Mouse (Mus musculus) heart, postnatal 0 days (tissue): ENCODE measurements around the gene Slc30a5. TPM values are rescaled to one million over a fixed set of nuclear protein-coding genes. Genes with fewer than 3 reads are reported as not detected.

Source experiments
- ATAC-seq: fragments of 200-750 bp; cut with Nextera tagmentation; 2 replicates; pipeline ENCODE4 v1.8.0; 2017; ENCODE audit warnings: low read depth, moderate number of reproducible peaks, moderate library complexity; ENCODE audit not compliant: insufficient read depth
- DNase-seq: peaks from one replicate; pipeline ENCODE4 v3.0.0-alpha.2; 2016; ENCODE audit warnings: low spot score
- H3K27ac ChIP-seq: fragments of 300-500 bp; sonication (generic); 2 replicates; pipeline ENCODE4 v1.5.1; 2014; ENCODE audit warnings: low read depth, mild to moderate bottlenecking
- H3K27me3 ChIP-seq: fragments of 300-500 bp; sonication (generic); 2 replicates; pipeline ENCODE4 v1.6.1; 2014; ENCODE audit warnings: low read length, mixed read lengths; ENCODE audit not compliant: control insufficient read depth, insufficient read depth
- H3K36me3 ChIP-seq: fragments of 300-500 bp; sonication (generic); replicated peaks from 2 replicates; pipeline ENCODE4 v1.6.1; 2014; ENCODE audit warnings: low read length, mixed read lengths; ENCODE audit not compliant: control insufficient read depth, insufficient read depth
- H3K4me1 ChIP-seq: fragments of 300-500 bp; sonication (generic); 2 replicates; pipeline ENCODE4 v1.6.1; 2014; ENCODE audit warnings: antibody characterized with exemption; ENCODE audit not compliant: control insufficient read depth, insufficient read depth
- H3K4me2 ChIP-seq: fragments of 300-500 bp; sonication (generic); 2 replicates; pipeline ENCODE4 v1.6.1; 2014; ENCODE audit warnings: low read depth, mild to moderate bottlenecking, low read length, moderate library complexity
- H3K4me3 ChIP-seq: fragments of 300-500 bp; sonication (generic); 2 replicates; pipeline ENCODE4 v1.5.1; 2014; ENCODE audit warnings: low read depth, low read length
- H3K9ac ChIP-seq: fragments of 300-500 bp; sonication (generic); replicated peaks from 2 replicates; pipeline ENCODE4 v1.6.1; 2014; ENCODE audit warnings: low read depth, low read length, mixed read lengths
- H3K9me3 ChIP-seq: fragments of 300-500 bp; sonication (generic); replicated peaks from 2 replicates; pipeline ENCODE4 v1.6.1; 2016; ENCODE audit warnings: low read length; ENCODE audit not compliant: control insufficient read depth
- CTCF ChIP-seq: IDR thresholded peaks from 2 replicates; pipeline ENCODE4 v1.5.1; 2016; ENCODE audit warnings: antibody characterized with exemption, control low read depth, low read depth
- EP300 ChIP-seq: IDR thresholded peaks from 2 replicates; pipeline ENCODE4 v1.6.1; 2016; ENCODE audit warnings: antibody characterized with exemption, low read depth
- WGBS: fragments of 180-500 bp; shearing (Covaris S2); extraction: QIAGEN DNeasy Blood & Tissue Kit; methylation state at CpG from one replicate; pipeline ENCODE4 v1.1.7; 2014; 5-methylcytosine and 5-hydroxymethylcytosine counted together
- polyA plus RNA-seq: library from polyadenylated mRNA; unstranded; fragments of >200 nt; fragmentation: Nextera tagmentation; extraction: Ambion mirVana; gene quantifications from 2 replicates; pipeline ENCODE4 v1.2.1, GENCODE M21; 2015
- total RNA-seq: library from RNA; depleted of rRNA; stranded (reverse); fragments of >200 nt; gene quantifications from 2 replicates; pipeline ENCODE4 v1.2.3, GENCODE M21; 2014; ENCODE audit warnings: low replicate concordance; rRNA removed

Slc30a5 gene
- total and polyA plus RNA-seq, 2 experiments from 2014 or later = 21.1 to 46.0 TPM

- H3K36me3 ChIP-seq = peaks cover 8% of the 10 kb centered on the region; the same call in 1 of the 2 replicates
- H3K27ac ChIP-seq = no peak overlapping the region
- TF ChIP-seq CTCF = no peak
- no peak for TF ChIP-seq EP300
- no peak for ATAC-seq
- H3K4me3 ChIP-seq = peak overlapping the region; percentile 64
- H3K4me2 ChIP-seq = peak overlapping the region; percentile 85
- H3K9ac ChIP-seq = no peak overlapping the region; the same call in 1 of the 2 replicates
- H3K9me3 ChIP-seq = no peaks in the 10 kb centered on the region
- no peak for DNase-seq
- no peaks in the 10 kb centered on the region for H3K27me3 ChIP-seq
- H3K4me1 ChIP-seq = peaks cover 4% of the 10 kb centered on the region; the same call in 1 of the 2 replicates
Observed at GRCm38 (mm10) chr13:100774704-100775103, 58.5 kb downstream of the Slc30a5 start.

- H3K9me3 ChIP-seq = no peaks in the 10 kb centered on the region
- TF ChIP-seq EP300 (no peak), CTCF (no peak)
- H3K4me1 ChIP-seq = no peaks in the 10 kb centered on the region
- no peak overlapping the region for H3K4me3 ChIP-seq
- no peak overlapping the region for H3K9ac ChIP-seq
- no peak overlapping the region for H3K4me2 ChIP-seq
- ATAC-seq (no peak), DNase-seq (no peak)
- WGBS = 39% methylated on average over 2 of the region's 2 CpGs
- no peaks in the 10 kb centered on the region for H3K27me3 ChIP-seq
- H3K27ac ChIP-seq = no peak overlapping the region
- no peaks in the 10 kb centered on the region; the same call in 1 of the 2 replicates for H3K36me3 ChIP-seq
Observed at GRCm38 (mm10) chr13:100755329-100755728, 77.9 kb downstream of the Slc30a5 start.

GRCm38 (mm10) chr13:100754186-100754585 lies 79.0 kb downstream of the Slc30a5 start:
- H3K27me3 ChIP-seq = no peaks in the 10 kb centered on the region
- no peak for DNase-seq
- H3K4me3 ChIP-seq = no peak overlapping the region
- no peak for ATAC-seq
- 64% methylated on average over 4 of the region's 4 CpGs for WGBS
- no peak overlapping the region for H3K27ac ChIP-seq
- H3K4me2 ChIP-seq = no peak overlapping the region
- no peaks in the 10 kb centered on the region for H3K4me1 ChIP-seq
- no peaks in the 10 kb centered on the region for H3K36me3 ChIP-seq
- no peak for TF ChIP-seq CTCF
- no peak for TF ChIP-seq EP300
- no peaks in the 10 kb centered on the region for H3K9me3 ChIP-seq
- H3K9ac ChIP-seq = no peak overlapping the region

DNA sequence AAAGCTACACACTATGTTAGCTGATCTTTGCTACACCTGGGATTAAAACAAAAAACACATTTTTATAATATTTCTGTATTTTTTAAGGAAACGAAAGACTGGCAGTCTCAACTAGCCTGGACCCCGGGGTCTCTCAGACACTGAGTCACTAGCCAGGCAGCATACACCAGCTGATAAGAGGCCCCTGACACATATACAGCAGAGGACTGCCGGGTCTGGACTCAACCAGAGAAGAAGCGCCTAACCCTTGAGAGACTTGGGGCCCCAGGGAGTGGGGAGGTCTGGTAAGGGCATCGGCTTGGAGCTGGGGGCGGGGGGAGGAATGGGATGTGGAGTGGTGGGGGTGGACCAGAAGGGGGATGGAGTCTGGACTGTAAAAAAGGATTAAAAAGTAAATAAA lies 80.2 kb downstream of the Slc30a5 start:
- Histone ChIP-seq H3K4me3 (no peak overlapping the region), H3K36me3 (no peaks in the 10 kb centered on the region), H3K9ac (no peak overlapping the region), H3K4me2 (no peak overlapping the region), H3K27ac (no peak overlapping the region), H3K27me3 (no peaks in the 10 kb centered on the region), H3K4me1 (no peaks in the 10 kb centered on the region), H3K9me3 (no peaks in the 10 kb centered on the region)
- WGBS = 55% methylated on average over 6 of the region's 6 CpGs
- no peak for DNase-seq
- no peak for ATAC-seq
- TF ChIP-seq CTCF = no peak
- TF ChIP-seq EP300 = no peak

Other genes starting within 250 kb of the Slc30a5 start
- gene Marveld2, start 216.5 kb downstream of the Slc30a5 start, total RNA-seq = 2.2 and 2.6 TPM in 2 replicates
- 1.7 and 1.9 TPM in 2 replicates for gene Marveld2, start 216.5 kb downstream of the Slc30a5 start, polyA plus RNA-seq
- 122 and 149 TPM in 2 replicates for gene Ak6, start 182.4 kb downstream of the Slc30a5 start, total RNA-seq
- gene Ak6, start 182.4 kb downstream of the Slc30a5 start, polyA plus RNA-seq = 212 and 219 TPM in 2 replicates
- 19.9 and 20.7 TPM in 2 replicates for gene Rad17, start 182.4 kb downstream of the Slc30a5 start, total RNA-seq
- gene Rad17, start 182.4 kb downstream of the Slc30a5 start, polyA plus RNA-seq = 21.8 and 22.3 TPM in 2 replicates
- gene Taf9, start 181.8 kb downstream of the Slc30a5 start, total RNA-seq = 1.8 TPM in 1 of 2 replicates, not detected in the other
- 7.9 and 10.5 TPM in 2 replicates for gene Taf9, start 181.8 kb downstream of the Slc30a5 start, polyA plus RNA-seq
- gene Ccdc125, start 163.7 kb downstream of the Slc30a5 start, total RNA-seq = 0.70 and 3.0 TPM in 2 replicates
- 2.4 and 2.9 TPM in 2 replicates for gene Ccdc125, start 163.7 kb downstream of the Slc30a5 start, polyA plus RNA-seq
- 21.7 and 30.0 TPM in 2 replicates for gene Cdk7, start 102.5 kb downstream of the Slc30a5 start, total RNA-seq
- gene Cdk7, start 102.5 kb downstream of the Slc30a5 start, polyA plus RNA-seq = 53.9 and 56.5 TPM in 2 replicates
- gene Mrps36, start 88.8 kb downstream of the Slc30a5 start, total RNA-seq = 96.8 and 127 TPM in 2 replicates
- gene Mrps36, start 88.8 kb downstream of the Slc30a5 start, polyA plus RNA-seq = 376 and 415 TPM in 2 replicates
- gene Cenph, start 57.5 kb downstream of the Slc30a5 start, total RNA-seq = 2.2 TPM in 1 of 2 replicates, not detected in the other
- gene Cenph, start 57.5 kb downstream of the Slc30a5 start, polyA plus RNA-seq = 5.6 and 7.3 TPM in 2 replicates
- gene Ccnb1, start 46.9 kb downstream of the Slc30a5 start, total RNA-seq = 88.5 and 95.0 TPM in 2 replicates
- 48.9 and 56.9 TPM in 2 replicates for gene Ccnb1, start 46.9 kb downstream of the Slc30a5 start, polyA plus RNA-seq